Mouse (Mus musculus) midbrain, postnatal 0 days (tissue): ENCODE measurements around the gene Gm49318. TPM values are rescaled to one million over a fixed set of nuclear protein-coding genes. Genes with fewer than 3 reads are reported as not detected.

Experiments used
- ATAC-seq: fragments of 200-750 bp; cut with Nextera tagmentation; 2 replicates; pipeline ENCODE4 v1.8.0; 2017; ENCODE audit warnings: moderate number of reproducible peaks, mild to moderate bottlenecking, moderate TSS enrichment, moderate library complexity; ENCODE audit not compliant: low FRiP score
- DNase-seq: peaks from one replicate; pipeline ENCODE4 v3.0.0-alpha.2; 2015; ENCODE audit warnings: low spot score
- H3K27ac ChIP-seq: fragments of 300-500 bp; sonication (generic); 2 replicates; pipeline ENCODE4 v1.5.1; 2014; ENCODE audit warnings: low read depth, mild to moderate bottlenecking, low read length, mixed read lengths
- H3K27me3 ChIP-seq: fragments of 300-500 bp; sonication (generic); 2 replicates; pipeline ENCODE4 v1.6.1; 2014; ENCODE audit warnings: low read length, control low read depth, mixed read lengths; ENCODE audit not compliant: insufficient read depth
- H3K36me3 ChIP-seq: fragments of 300-500 bp; sonication (generic); 2 replicates; pipeline ENCODE4 v1.6.1; 2014; ENCODE audit warnings: low read length, control low read depth, mixed read lengths; ENCODE audit not compliant: insufficient read depth
- H3K4me1 ChIP-seq: fragments of 300-500 bp; sonication (generic); 2 replicates; pipeline ENCODE4 v1.6.1; 2014; ENCODE audit warnings: mild to moderate bottlenecking, control low read depth, antibody characterized with exemption, low read length, mixed read lengths; ENCODE audit not compliant: insufficient read depth
- H3K4me2 ChIP-seq: fragments of 300-500 bp; sonication (generic); 2 replicates; pipeline ENCODE4 v1.6.1; 2014; ENCODE audit warnings: low read depth, mild to moderate bottlenecking, low read length, mixed read lengths; ENCODE audit not compliant: poor library complexity, severe bottlenecking
- H3K4me3 ChIP-seq: fragments of 300-500 bp; sonication (generic); 2 replicates; pipeline ENCODE4 v1.5.1; 2014; ENCODE audit warnings: low read depth, mild to moderate bottlenecking, low read length, moderate library complexity
- H3K9ac ChIP-seq: fragments of 300-500 bp; sonication (generic); replicated peaks from 2 replicates; pipeline ENCODE4 v1.6.1; 2014; ENCODE audit warnings: mild to moderate bottlenecking, low read length, moderate library complexity, mixed read lengths; ENCODE audit not compliant: poor library complexity, severe bottlenecking
- H3K9me3 ChIP-seq: fragments of 300-500 bp; sonication (generic); 2 replicates; pipeline ENCODE4 v1.6.1; 2016; ENCODE audit warnings: low read length, control low read depth
- CTCF ChIP-seq: IDR thresholded peaks from 2 replicates; pipeline ENCODE4 v1.5.1; 2016; ENCODE audit warnings: antibody characterized with exemption, mild to moderate bottlenecking
- WGBS: fragments of 180-500 bp; shearing (Covaris S2); extraction: QIAGEN DNeasy Blood & Tissue Kit; methylation state at CpG from one replicate; pipeline ENCODE4 v1.1.7; 2014; 5-methylcytosine and 5-hydroxymethylcytosine counted together
- polyA plus RNA-seq: library from polyadenylated mRNA; unstranded; fragments of >200 nt; fragmentation: Nextera tagmentation; extraction: Ambion mirVana; gene quantifications from 2 replicates; pipeline ENCODE4 v1.2.1, GENCODE M21; 2015
- total RNA-seq: library from RNA; depleted of rRNA; stranded (reverse); fragments of >200 nt; gene quantifications from 2 replicates; pipeline ENCODE4 v1.2.3, GENCODE M21; 2014; rRNA removed

Gene Gm49318
- 4.1 TPM in 1 of 2 replicates, not detected in the other for total RNA-seq
- polyA plus RNA-seq: 0.25 and 0.36 TPM in 2 replicates

GRCm38 (mm10) chr9:22070791-22071573 lies at the start of gene Gm49318, which contains the start of gene Zfp653:
TSS of gene Gm49318 (minus strand) at chr9:22071259.
TSS of gene Zfp653 (minus strand) at chr9:22071376.
- DNase-seq (peak; percentile 98), ATAC-seq (peak; percentile 96)
- Histone ChIP-seq H3K27ac (peak within 1 kb of the TSS; percentile 93), H3K36me3 (peaks cover 25% of the 10 kb centered on the region), H3K27me3 (no peaks in the 10 kb centered on the region), H3K4me2 (peak within 1 kb of the TSS; percentile 61), H3K9ac (peak within 1 kb of the TSS; percentile 83), H3K4me1 (peaks cover 6% of the 10 kb centered on the region; the same call in 1 of the 2 replicates), H3K4me3 (peak within 1 kb of the TSS; percentile 71), H3K9me3 (no peaks in the 10 kb centered on the region)
- peak; percentile 46 for TF ChIP-seq CTCF
- under 1% methylated on average over 61 of the region's 87 CpGs for WGBS

- TF ChIP-seq CTCF: no peak
- DNase-seq (no peak), ATAC-seq (no peak)
- no peak overlapping the region for H3K9ac ChIP-seq
- no peak overlapping the region for H3K4me2 ChIP-seq
- WGBS: 90% methylated on average over 4 of the region's 4 CpGs
- H3K36me3 ChIP-seq: no peaks in the 10 kb centered on the region
- H3K9me3 ChIP-seq: no peaks in the 10 kb centered on the region
- H3K27ac ChIP-seq: no peak overlapping the region
- peaks cover 6% of the 10 kb centered on the region; the same call in 1 of the 2 replicates for H3K4me1 ChIP-seq
- no peaks in the 10 kb centered on the region for H3K27me3 ChIP-seq
- no peak overlapping the region for H3K4me3 ChIP-seq
Observed at GRCm38 (mm10) chr9:22119543-22119942, 48.5 kb upstream of the Gm49318 start.

- Histone ChIP-seq H3K27ac (peak overlapping the region; percentile 74; the same call in 1 of the 2 replicates), H3K27me3 (no peaks in the 10 kb centered on the region), H3K4me1 (peaks cover 6% of the 10 kb centered on the region; the same call in 1 of the 2 replicates), H3K36me3 (peaks cover 13% of the 10 kb centered on the region), H3K9ac (peak overlapping the region; percentile 81; the same call in 1 of the 2 replicates), H3K4me2 (peak overlapping the region; percentile 69), H3K9me3 (no peaks in the 10 kb centered on the region), H3K4me3 (peak overlapping the region; percentile 93)
- DNase-seq: peak; percentile 85
- peak; percentile 76 for TF ChIP-seq CTCF
- ATAC-seq: no peak
- WGBS: 47% methylated on average over 10 of the region's 10 CpGs
Observed at GRCm38 (mm10) chr9:22117754-22118456, 46.8 kb upstream of the Gm49318 start.

- DNase-seq (peak; percentile 99), ATAC-seq (peak; percentile 91)
- no peaks in the 10 kb centered on the region for H3K27me3 ChIP-seq
- TF ChIP-seq CTCF: no peak; the same call in 1 of the 2 replicates
- WGBS: under 1% methylated on average over 52 of the region's 52 CpGs
- H3K9ac ChIP-seq: peak within 1 kb of the TSS; percentile 81
- no peaks in the 10 kb centered on the region for H3K9me3 ChIP-seq
- H3K4me2 ChIP-seq: peak within 1 kb of the TSS; percentile 69
- peak within 1 kb of the TSS; percentile 74 for H3K27ac ChIP-seq
- peaks cover 6% of the 10 kb centered on the region; the same call in 1 of the 2 replicates for H3K4me1 ChIP-seq
- peak within 1 kb of the TSS; percentile 93 for H3K4me3 ChIP-seq
- peaks cover 19% of the 10 kb centered on the region for H3K36me3 ChIP-seq
Observed at GRCm38 (mm10) chr9:22116740-22117426, 45.8 kb upstream of the Gm49318 start, which contains the start of gene Elof1. TSS of gene Elof1 (minus strand) at chr9:22117172.

- peaks cover 24% of the 10 kb centered on the region for H3K36me3 ChIP-seq
- ATAC-seq (no peak), DNase-seq (peak; percentile 50)
- no peaks in the 10 kb centered on the region for H3K27me3 ChIP-seq
- H3K4me3 ChIP-seq: peak overlapping the region; percentile 93
- H3K9ac ChIP-seq: peak overlapping the region; percentile 81
- H3K4me1 ChIP-seq: peaks cover 6% of the 10 kb centered on the region; the same call in 1 of the 2 replicates
- no peaks in the 10 kb centered on the region for H3K9me3 ChIP-seq
- TF ChIP-seq CTCF: no peak
- peak overlapping the region; percentile 69 for H3K4me2 ChIP-seq
- WGBS: 17% methylated on average over 15 of the region's 15 CpGs
- 0 out of 2 replicates have a peak overlapping the region, but pooled peaks have one; percentile 62 for H3K27ac ChIP-seq
Observed at GRCm38 (mm10) chr9:22116086-22116485, 45.0 kb upstream of the Gm49318 start.
